Mouse (Mus musculus) midbrain, postnatal 0 days (tissue): ENCODE results near the gene Tgfbr3. TPM values are rescaled to one million over a fixed set of nuclear protein-coding genes. Genes with fewer than 3 reads are reported as not detected.

Source experiments
- ATAC-seq: fragments of 200-750 bp; cut with Nextera tagmentation; 2 replicates; pipeline ENCODE4 v1.8.0; 2017; ENCODE audit warnings: moderate number of reproducible peaks, mild to moderate bottlenecking, moderate TSS enrichment, moderate library complexity; ENCODE audit not compliant: low FRiP score
- DNase-seq: peaks from one replicate; pipeline ENCODE4 v3.0.0-alpha.2; 2015; ENCODE audit warnings: low spot score
- H3K27ac ChIP-seq: fragments of 300-500 bp; sonication (generic); 2 replicates; pipeline ENCODE4 v1.5.1; 2014; ENCODE audit warnings: low read depth, mild to moderate bottlenecking, low read length, mixed read lengths
- H3K27me3 ChIP-seq: fragments of 300-500 bp; sonication (generic); 2 replicates; pipeline ENCODE4 v1.6.1; 2014; ENCODE audit warnings: low read length, control low read depth, mixed read lengths; ENCODE audit not compliant: insufficient read depth
- H3K36me3 ChIP-seq: fragments of 300-500 bp; sonication (generic); 2 replicates; pipeline ENCODE4 v1.6.1; 2014; ENCODE audit warnings: low read length, control low read depth, mixed read lengths; ENCODE audit not compliant: insufficient read depth
- H3K4me1 ChIP-seq: fragments of 300-500 bp; sonication (generic); 2 replicates; pipeline ENCODE4 v1.6.1; 2014; ENCODE audit warnings: mild to moderate bottlenecking, control low read depth, antibody characterized with exemption, low read length, mixed read lengths; ENCODE audit not compliant: insufficient read depth
- H3K4me2 ChIP-seq: fragments of 300-500 bp; sonication (generic); 2 replicates; pipeline ENCODE4 v1.6.1; 2014; ENCODE audit warnings: low read depth, mild to moderate bottlenecking, low read length, mixed read lengths; ENCODE audit not compliant: poor library complexity, severe bottlenecking
- H3K4me3 ChIP-seq: fragments of 300-500 bp; sonication (generic); 2 replicates; pipeline ENCODE4 v1.5.1; 2014; ENCODE audit warnings: low read depth, mild to moderate bottlenecking, low read length, moderate library complexity
- H3K9ac ChIP-seq: fragments of 300-500 bp; sonication (generic); replicated peaks from 2 replicates; pipeline ENCODE4 v1.6.1; 2014; ENCODE audit warnings: mild to moderate bottlenecking, low read length, moderate library complexity, mixed read lengths; ENCODE audit not compliant: poor library complexity, severe bottlenecking
- H3K9me3 ChIP-seq: fragments of 300-500 bp; sonication (generic); 2 replicates; pipeline ENCODE4 v1.6.1; 2016; ENCODE audit warnings: low read length, control low read depth
- CTCF ChIP-seq: IDR thresholded peaks from 2 replicates; pipeline ENCODE4 v1.5.1; 2016; ENCODE audit warnings: antibody characterized with exemption, mild to moderate bottlenecking
- WGBS: fragments of 180-500 bp; shearing (Covaris S2); extraction: QIAGEN DNeasy Blood & Tissue Kit; methylation state at CpG from one replicate; pipeline ENCODE4 v1.1.7; 2014; 5-methylcytosine and 5-hydroxymethylcytosine counted together
- polyA plus RNA-seq: library from polyadenylated mRNA; unstranded; fragments of >200 nt; fragmentation: Nextera tagmentation; extraction: Ambion mirVana; gene quantifications from 2 replicates; pipeline ENCODE4 v1.2.1, GENCODE M21; 2015
- total RNA-seq: library from RNA; depleted of rRNA; stranded (reverse); fragments of >200 nt; gene quantifications from 2 replicates; pipeline ENCODE4 v1.2.3, GENCODE M21; 2014

Gene Tgfbr3
- total and polyA plus RNA-seq, 2 experiments from 2014 or later, result 4.0 to 13.8 TPM

GRCm38 (mm10) chr5:107188551-107188950 lies 100.9 kb downstream of the Tgfbr3 start:
- Histone ChIP-seq H3K36me3 (no peaks in the 10 kb centered on the region), H3K4me2 (no peak overlapping the region), H3K9me3 (no peaks in the 10 kb centered on the region), H3K9ac (no peak overlapping the region), H3K27me3 (no peaks in the 10 kb centered on the region), H3K4me1 (peaks cover 6% of the 10 kb centered on the region; the same call in 1 of the 2 replicates), H3K4me3 (no peak overlapping the region), H3K27ac (no peak overlapping the region)
- 82% methylated on average over 10 of the region's 10 CpGs for WGBS
- TF ChIP-seq CTCF, result no peak
- ATAC-seq (no peak), DNase-seq (no peak)

GRCm38 (mm10) chr5:107186206-107186605 lies 103.2 kb downstream of the Tgfbr3 start:
- DNase-seq (no peak), ATAC-seq (no peak)
- H3K36me3 ChIP-seq, result no peaks in the 10 kb centered on the region
- TF ChIP-seq CTCF, result no peak
- no peak overlapping the region for H3K9ac ChIP-seq
- 88% methylated on average over 3 of the region's 3 CpGs for WGBS
- no peak overlapping the region for H3K4me3 ChIP-seq
- H3K4me1 ChIP-seq, result no peaks in the 10 kb centered on the region
- H3K27ac ChIP-seq, result no peak overlapping the region
- no peaks in the 10 kb centered on the region for H3K27me3 ChIP-seq
- H3K4me2 ChIP-seq, result no peak overlapping the region
- H3K9me3 ChIP-seq, result no peaks in the 10 kb centered on the region

- no peaks in the 10 kb centered on the region for H3K36me3 ChIP-seq
- no peak overlapping the region for H3K4me2 ChIP-seq
- ATAC-seq (no peak), DNase-seq (no peak)
- no peaks in the 10 kb centered on the region for H3K27me3 ChIP-seq
- WGBS, result 88% methylated on average over 8 of the region's 8 CpGs
- no peak overlapping the region for H3K9ac ChIP-seq
- H3K4me1 ChIP-seq, result no peaks in the 10 kb centered on the region
- no peaks in the 10 kb centered on the region for H3K9me3 ChIP-seq
- no peak for TF ChIP-seq CTCF
- no peak overlapping the region for H3K4me3 ChIP-seq
- no peak overlapping the region for H3K27ac ChIP-seq
Observed at GRCm38 (mm10) chr5:107184158-107184883, 105.1 kb downstream of the Tgfbr3 start.

- ATAC-seq, result no peak
- Histone ChIP-seq H3K27me3 (no peaks in the 10 kb centered on the region), H3K9me3 (no peaks in the 10 kb centered on the region), H3K4me1 (no peaks in the 10 kb centered on the region), H3K27ac (no peak overlapping the region), H3K4me2 (no peak overlapping the region), H3K4me3 (no peak overlapping the region), H3K9ac (no peak overlapping the region), H3K36me3 (no peaks in the 10 kb centered on the region)
- DNase-seq, result no peak
- WGBS, result 86% methylated on average over 6 of the region's 6 CpGs
- TF ChIP-seq CTCF, result no peak
Observed at GRCm38 (mm10) chr5:107183537-107183936, 105.9 kb downstream of the Tgfbr3 start.

GRCm38 (mm10) chr5:107182721-107183120 lies 106.7 kb downstream of the Tgfbr3 start:
- Histone ChIP-seq H3K9me3 (no peaks in the 10 kb centered on the region), H3K27ac (no peak overlapping the region), H3K4me3 (no peak overlapping the region), H3K9ac (no peak overlapping the region), H3K4me2 (no peak overlapping the region), H3K4me1 (no peaks in the 10 kb centered on the region), H3K36me3 (no peaks in the 10 kb centered on the region), H3K27me3 (no peaks in the 10 kb centered on the region)
- no peak for ATAC-seq
- no peak for TF ChIP-seq CTCF
- DNase-seq, result no peak
- 94% methylated on average over 7 of the region's 7 CpGs for WGBS

- no peak overlapping the region for H3K9ac ChIP-seq
- 88% methylated on average over 4 of the region's 4 CpGs for WGBS
- no peaks in the 10 kb centered on the region for H3K36me3 ChIP-seq
- no peak for TF ChIP-seq CTCF
- H3K27me3 ChIP-seq, result no peaks in the 10 kb centered on the region
- no peak overlapping the region for H3K4me3 ChIP-seq
- no peak overlapping the region for H3K27ac ChIP-seq
- ATAC-seq, result no peak
- DNase-seq, result no peak
- no peak overlapping the region for H3K4me2 ChIP-seq
- no peaks in the 10 kb centered on the region for H3K4me1 ChIP-seq
- no peaks in the 10 kb centered on the region for H3K9me3 ChIP-seq
Observed at GRCm38 (mm10) chr5:107181820-107182219, 107.6 kb downstream of the Tgfbr3 start.
